Mouse (Mus musculus): Measurements from ENCODE around the gene Arhgap10. TPM values are rescaled to one million over a fixed set of nuclear protein-coding genes. Genes with fewer than 3 reads are reported as not detected.
"Not testable (repeated sequence)": the region's sequence is repeated elsewhere in the genome, so short reads cannot be mapped to it uniquely, and the experiment has no call there.

Gene Arhgap10
- total RNA-seq, 2 experiments from 2014 or later = 40.4 to 44.0 TPM

DNA sequence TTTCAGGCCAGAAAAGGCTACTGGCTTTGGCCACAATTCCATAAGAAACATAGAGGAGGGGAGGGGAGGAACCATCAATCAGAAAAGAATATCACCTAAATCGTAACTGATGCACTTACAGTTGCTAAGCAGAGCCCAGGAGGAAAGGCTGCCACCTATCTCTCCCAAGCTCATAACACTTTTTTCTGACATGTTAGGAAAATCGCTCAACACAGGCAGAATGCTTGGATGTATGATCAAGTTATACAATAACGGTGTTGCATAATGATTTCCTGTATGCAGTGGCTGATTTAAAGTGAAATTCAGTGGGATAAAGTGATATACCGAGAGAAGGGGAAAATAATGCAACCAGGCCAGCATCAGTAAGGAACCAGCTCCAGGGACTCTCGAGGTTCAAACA is 162.4 kb downstream of the Arhgap10 start:
- DNase-seq (ENCODE audit: low spot score in 2 of 2) = no peak

DNA sequence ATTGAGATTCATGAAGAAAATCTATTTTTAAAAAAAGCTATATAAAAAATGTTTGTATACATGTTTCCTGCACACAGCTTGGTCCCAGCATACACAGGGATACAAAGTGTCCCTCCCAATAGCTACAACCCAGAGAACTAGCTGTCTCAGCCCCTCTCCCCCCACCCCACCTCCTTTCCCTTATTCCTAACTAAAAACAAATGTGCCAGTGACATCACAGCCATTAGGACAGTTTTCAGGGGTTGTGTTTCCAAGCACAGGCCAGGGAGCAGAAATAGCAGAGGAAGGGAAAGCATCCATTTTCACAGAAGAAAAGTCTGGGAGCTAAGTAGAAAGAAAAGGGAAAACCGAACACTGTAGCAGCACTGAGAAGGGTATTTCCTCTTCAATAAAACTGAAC is 163.6 kb downstream of the Arhgap10 start:
- DNase-seq (ENCODE audit: low spot score in 2 of 2) = no peak

DNA sequence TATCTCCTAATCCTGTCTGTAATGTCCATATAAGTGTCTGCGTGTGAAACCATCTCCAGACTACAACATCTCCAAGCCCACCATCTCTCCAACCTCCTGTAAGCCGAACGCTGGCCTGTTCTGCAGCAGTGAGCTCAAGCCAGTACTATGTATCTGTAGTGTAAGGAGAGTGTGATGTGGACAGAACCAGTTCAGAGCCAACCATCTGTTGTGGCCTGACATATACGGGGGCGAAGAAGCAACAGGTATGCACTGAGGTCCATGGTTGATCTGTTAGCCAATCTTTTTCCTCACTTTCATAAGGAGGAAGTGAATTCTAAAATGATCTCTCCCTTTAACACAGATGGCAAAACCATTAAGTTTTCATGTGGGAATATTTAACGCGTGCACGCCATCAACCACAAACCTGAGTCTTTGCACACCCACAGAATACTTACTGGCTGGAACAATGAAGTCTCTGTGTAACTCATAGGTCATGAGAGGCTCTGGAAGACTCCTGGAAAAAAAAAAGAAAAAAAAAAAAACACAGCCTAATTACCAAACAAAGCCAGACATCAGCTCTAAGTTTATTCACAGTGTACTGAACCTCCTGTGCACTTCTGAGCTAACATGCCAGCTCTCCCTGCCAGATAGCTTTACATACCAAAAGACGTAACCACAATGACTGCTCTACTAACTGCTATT is 166.4 kb downstream of the Arhgap10 start:
- DNase-seq (ENCODE audit: low spot score in 2 of 2) = no peak

DNA sequence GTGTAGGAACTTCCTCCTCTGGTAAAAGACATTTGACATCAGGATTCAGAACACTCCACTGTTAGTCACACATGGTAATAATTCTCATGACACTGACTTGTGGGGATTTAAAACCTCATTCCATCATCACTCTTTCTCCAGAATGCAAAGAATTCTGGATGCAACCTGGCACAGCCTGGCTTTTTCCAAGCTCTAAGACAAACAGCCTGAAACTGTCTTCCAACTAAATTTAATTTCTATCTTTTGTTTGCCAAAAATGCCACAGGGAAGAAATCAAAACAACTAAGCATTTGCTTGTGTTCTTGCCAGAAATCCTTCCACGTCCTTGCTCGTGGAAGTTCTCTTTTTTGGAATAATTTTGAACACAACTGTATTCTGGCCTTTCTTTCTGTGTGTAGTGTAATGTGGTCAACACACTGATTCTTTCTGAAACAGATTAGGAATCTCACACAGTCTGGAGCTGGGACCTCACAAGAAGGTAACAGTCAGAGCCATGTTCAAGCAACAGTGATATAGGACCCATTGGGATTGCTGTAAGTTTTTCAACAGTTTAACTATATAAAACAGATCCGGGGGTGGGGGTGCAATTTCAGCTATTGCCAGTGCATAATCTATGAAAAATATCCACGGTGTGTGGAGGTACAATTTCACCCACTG is 167.5 kb downstream of the Arhgap10 start:
- no peak for DNase-seq (ENCODE audit: low spot score in 2 of 2)

DNA sequence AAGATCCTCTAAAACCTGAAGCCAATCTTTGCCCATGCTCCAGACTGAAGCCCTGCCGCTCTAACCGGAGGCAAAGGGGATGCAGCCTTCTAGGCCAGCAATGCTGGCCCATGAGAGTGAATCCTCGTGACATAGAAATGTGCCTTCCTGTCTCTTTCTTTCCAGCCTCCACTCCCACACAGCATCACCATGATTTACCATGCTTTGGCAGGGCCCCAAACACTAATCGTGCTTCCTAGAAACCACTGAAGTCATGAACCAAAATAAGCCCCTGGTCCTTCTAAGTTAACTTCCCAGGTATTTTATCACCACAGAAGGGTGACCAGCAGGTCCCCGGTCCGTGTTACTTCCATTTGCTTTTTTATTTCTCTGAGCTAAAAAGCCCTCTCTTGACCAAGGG is 173.8 kb downstream of the Arhgap10 start:
- DNase-seq (ENCODE audit: low spot score in 2 of 2) = no peak

DNA sequence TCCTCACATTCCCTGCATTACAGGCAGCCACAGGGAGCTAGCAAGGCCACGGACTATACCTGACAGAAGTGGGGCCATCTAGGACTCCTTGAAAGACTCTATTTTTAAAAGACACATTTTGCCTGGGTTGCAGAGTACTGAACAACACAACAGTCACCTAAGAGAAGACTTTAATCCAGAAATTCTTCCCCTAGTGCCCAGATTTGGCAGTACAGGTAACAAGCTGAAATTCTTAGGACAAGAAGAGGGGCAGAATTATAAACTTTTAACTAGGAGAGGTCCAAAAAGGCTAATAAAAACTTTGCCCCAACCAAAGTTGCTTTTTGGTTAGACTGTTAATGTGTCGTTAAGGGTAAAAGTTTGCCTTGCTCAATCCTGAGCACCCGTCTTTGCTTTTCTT is 174.4 kb downstream of the Arhgap10 start:
- no peak for DNase-seq (ENCODE audit: low spot score in 2 of 2)

DNA sequence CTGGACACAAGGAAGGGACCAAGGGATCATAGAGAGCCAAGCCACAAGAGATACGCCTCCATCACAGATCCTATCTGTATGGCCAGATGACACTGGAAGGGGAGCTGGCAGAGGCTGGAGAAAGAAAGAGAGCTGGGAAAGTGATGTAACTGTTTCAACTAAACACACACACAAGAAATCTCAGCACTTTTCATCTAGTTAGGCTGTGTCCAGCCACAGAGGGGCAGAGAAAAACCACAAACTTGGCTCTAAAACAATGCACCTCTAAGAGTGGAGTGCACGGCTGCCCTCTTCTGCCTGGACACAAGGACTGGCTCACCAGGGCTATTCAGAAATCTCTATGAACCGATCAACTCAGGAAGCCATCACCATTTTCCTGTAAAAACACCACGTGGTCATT is 175.6 kb downstream of the Arhgap10 start:
- no peak for DNase-seq (ENCODE audit: low spot score in 2 of 2)

DNA sequence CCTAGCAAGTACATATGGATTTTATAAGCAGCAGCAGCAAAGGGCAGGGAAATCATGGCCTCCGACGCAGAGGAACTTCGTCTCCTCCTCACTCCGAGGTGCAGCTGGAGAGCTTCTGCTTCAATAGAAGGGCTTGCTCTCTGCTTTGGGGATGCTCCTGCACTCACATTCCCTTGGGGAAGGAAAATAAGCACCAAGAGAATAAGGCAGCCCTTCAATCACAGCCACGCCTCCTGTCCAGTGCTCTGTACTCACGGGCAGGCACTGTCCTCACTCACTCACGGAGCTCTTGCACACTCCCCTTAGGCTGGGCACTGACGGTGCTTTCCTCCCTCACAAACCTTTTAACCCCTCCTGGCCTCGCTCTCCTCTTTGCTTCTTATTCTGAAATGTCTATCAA is 176.4 kb downstream of the Arhgap10 start:
- DNase-seq (ENCODE audit: low spot score in 2 of 2) = no peak

DNA sequence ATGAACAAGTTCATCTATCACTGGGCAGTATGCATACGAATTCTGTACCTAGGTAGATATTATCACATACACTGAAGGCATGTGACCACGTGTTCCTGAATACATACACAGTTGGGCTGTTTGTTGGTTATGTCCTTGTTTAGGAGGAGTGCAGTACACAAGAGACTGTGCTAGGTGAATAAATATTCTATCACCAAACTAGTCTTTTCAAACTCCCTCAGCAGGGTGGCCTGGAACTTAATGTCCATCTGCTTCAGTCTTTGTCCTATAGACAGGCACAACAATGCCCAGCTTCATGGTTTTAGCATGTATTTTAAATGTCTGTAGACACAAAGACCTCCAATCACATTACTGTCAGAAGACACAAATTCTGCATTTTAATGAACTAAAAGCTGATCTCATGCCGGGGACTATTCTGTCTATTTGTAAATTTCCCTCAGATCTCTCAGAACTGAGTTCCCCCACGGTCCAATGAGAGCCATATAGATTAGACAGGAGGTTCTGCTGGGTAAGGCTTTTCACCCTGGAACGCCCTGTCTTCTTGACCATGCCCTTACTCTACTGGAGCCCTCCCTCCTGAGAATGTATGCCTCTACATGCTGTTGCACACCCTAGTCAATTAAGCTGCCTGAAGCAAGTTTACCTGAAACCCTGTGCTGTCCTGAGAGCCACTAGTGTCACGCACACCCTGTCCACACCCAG is 177.6 kb downstream of the Arhgap10 start:
- no peak for DNase-seq (ENCODE audit: low spot score in 2 of 2)

DNA sequence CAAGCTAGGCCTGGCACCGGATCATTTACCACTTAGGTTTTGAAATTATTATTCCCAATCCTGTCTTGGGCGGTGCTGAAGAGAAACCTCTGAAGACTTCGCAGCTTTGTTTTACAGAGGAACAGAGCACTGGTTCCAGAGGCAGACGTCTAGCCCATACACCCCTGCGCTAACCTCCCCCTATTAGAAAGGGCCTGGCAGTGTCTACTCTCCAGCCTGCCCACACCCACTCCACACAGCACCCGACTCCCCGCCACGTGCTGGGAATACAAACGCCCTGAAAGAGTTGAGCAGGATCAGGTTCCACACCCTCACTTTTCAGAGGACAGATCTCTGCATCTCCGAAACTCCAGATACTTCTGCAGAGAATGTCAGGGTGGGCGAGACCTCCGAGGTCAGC is 180.5 kb downstream of the Arhgap10 start:
- no peak for DNase-seq (ENCODE audit: low spot score in 2 of 2)

DNA sequence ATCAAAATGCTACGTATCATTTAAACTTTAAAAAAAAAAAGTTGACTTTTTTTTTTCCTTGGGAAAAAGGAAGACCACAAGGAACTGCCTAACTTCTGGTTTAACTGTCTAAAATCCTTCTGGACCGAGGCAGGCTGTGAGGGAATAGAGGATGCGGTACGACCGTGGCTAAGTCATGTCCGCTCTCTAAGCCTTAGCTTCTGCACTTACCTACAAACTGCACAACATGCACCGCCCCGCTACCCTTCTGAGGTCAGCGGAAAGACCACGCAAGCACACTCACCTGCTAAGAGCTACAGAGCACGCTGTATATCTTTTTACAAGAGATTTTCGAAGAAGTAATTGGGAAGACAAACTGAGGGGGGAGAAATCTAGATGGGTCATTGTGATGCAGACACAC is 186.6 kb downstream of the Arhgap10 start:
- DNase-seq (ENCODE audit: low spot score in 2 of 2) = no peak

DNA sequence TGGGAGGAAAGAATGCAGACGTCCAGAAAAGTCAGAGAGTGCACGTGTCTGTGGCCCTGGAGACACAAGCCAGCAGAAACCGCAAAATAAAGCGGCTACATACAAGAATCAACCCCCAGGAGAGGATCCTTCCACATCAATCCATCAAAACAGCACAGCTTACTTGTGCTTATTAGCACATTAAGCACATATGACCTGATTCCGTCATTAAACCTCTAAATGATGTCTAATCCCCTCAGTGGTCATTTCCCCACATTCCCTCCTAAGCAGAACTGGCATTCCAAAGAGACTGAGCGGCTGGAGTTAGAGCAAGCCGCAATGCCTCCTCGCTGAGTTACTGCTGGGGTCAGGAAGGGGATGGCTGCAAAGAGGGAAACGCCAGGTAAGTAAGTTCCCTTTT is 187.4 kb downstream of the Arhgap10 start:
- DNase-seq (ENCODE audit: low spot score in 2 of 2) = no peak

DNA sequence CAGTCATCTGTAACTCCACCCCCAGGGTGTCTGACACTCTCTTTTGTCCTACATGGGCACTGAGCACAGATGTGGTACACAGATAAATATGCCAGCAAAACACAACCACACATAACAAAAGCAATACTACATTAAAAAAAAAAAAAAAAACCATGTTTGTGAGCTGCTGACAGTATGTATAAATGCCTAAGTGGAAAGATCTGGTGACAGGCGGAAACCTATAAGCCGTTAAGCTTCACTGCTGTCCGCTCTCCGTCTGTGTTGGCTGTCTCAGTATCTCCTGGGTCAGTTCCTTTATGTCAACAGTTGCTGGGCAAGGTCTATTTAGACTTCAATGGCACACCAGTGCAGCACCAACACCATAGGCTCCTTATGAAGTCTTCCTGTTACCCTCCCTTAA is 188.0 kb downstream of the Arhgap10 start:
- no peak for DNase-seq (ENCODE audit: low spot score in 2 of 2)

DNA sequence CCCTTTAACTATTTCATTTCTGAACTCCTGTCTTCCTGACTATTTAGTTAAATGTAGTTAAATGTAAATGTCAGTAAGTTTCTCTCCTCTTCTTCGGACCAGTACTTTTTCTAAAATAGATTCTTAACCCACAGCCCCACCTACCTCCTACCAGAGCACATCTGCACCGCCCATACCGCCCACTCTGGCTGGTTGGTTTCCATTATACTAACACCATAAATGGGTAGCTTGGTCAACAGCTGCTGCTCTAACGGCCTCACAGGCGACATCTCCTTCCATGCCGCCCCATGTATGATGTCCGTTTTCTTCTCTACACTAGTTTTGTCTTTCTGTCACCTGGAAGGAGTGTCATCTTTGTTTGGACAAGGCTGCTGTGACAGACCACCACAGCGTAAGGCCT is 189.3 kb downstream of the Arhgap10 start:
- DNase-seq (ENCODE audit: low spot score in 2 of 2) = no peak

DNA sequence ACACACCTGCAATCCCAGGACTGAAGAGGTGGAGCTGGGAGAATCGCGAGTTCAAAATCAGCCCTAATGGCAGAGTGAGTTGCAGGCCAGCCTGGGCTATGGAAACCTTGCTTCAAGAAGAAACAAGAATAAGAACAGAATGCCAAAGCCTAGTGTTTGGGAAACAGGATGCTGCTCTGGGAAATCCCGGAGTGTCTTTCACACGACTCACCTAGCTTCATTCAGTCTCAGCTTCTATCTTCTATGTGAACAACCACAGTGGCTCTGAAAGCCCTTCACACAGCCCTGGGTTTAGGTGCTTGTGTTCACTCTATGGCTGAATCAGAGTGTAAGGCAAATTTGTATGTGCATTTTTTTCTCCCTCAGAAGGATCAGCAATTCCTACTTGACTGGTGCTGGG is 190.4 kb downstream of the Arhgap10 start:
- DNase-seq (ENCODE audit: low spot score in 2 of 2) = no peak

DNA sequence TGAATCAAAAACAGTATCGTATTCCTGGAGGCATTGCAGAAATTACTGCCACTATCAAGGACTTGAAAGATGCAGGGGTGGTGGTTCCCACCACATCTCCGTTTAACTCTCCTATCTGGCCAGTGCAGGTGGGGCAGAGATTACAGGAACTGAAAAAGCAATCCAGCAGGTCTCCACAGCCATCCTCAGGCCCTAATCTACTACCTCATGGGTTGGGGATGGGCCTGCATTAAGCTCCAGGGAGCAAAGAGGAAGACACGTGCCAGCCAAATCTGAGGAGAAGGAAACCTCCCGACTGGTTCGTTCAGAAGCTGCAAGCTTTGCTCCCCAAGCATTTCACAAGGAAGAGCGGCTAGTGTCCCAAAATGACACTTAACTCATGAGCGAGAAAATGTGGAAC is 195.0 kb downstream of the Arhgap10 start:
- not testable (repeated sequence) for DNase-seq (ENCODE audit: low spot score in 2 of 2)

DNA sequence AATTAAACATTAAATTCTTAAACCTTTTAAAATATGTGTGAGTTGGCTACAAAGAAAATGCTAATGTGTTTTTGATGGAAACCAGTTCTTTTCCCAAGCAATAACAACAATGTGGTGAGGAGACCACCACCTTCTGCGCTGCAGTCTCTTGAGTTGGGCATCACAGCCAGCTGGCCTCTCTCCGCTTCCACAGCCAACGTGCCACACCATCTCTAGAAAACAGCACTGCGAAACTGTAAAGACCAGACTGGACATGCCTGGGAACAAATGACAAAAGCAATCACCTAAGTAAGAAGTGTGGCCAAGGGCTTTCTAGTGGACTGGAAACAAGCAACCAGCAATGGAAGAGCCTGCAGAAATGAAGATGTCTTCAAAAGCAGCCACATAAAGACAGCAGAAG is 195.9 kb downstream of the Arhgap10 start:
- no peak for DNase-seq (ENCODE audit: low spot score in 2 of 2)

DNA sequence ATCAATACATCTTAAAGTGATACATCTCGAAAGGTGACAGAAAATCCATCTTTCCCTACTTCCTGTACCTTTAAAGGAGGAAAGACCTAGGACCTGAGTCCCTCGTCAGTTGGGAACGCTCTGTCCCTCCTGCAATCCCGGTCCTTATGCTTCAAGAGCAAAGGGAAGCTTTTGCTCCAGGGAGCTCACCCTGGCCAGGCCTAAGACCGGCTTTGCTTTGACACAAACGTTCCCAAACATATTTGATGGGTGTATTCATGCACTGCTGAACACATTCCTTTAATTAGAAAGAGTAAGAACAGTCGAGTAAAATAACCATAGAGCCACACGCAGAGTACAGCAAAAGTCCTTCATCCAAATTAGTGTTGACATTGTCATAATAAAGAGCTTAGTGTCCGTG is 199.2 kb downstream of the Arhgap10 start:
- DNase-seq (ENCODE audit: low spot score in 2 of 2) = no peak

DNA sequence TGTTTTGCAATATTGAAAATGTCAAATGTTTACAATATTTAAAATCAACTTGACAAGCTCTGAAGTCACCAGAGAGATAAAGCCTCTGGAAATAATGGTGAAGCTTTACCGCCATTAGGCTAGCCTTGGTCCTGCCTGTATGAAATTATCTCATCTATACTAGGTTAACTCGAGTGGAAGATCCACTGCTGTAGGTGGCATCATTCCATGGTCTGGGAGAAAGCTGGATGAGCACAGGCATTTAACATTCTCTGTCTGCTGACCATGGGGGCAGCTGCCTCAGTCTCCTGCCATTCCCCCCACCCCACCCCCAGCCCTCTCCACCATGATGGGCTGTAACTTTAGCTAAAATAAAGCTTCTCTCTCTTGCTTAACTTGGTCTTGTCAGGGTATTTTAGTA is 200.0 kb downstream of the Arhgap10 start:
- no peak for DNase-seq (ENCODE audit: low spot score in 2 of 2)

DNA sequence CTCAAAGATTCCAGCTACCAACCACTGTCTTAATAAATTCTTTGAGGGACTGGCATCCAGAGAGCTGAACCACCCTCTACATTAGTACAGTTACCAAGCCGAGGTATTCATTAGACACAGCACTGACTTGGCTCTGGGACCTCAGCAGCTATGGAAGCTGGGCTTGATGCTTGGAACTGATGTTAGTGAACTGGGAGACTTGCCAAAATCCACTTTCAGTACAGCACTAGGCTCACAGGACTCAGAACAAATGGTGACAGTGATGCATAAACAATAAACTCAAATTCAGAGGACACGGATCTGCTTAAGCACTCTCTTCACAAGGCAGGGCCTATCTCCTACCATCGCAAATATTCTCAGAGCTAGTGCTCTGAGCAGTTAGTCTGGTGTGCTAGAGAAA is 204.8 kb downstream of the Arhgap10 start:
- no peak for DNase-seq (ENCODE audit: low spot score in 2 of 2)

DNA sequence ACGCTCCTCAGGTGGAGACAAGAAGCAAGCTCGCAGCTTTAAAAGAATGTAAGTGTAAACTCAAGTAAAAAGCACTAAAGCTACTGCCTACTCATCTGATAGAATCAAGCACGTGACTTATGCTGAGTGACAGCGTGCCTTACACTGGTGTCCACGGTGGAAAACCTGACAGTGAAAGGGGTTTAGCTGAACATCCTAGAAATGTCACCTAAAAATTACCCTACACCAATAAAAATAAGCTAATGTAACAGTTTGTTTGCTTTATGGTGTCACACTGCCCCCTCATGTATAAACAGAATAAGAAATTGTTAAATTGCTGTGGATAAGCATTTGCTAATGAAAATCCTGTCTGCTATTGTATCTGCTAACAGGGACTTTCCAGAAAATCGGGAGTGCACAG is 206.0 kb downstream of the Arhgap10 start:
- DNase-seq (ENCODE audit: low spot score in 2 of 2) = no peak

DNA sequence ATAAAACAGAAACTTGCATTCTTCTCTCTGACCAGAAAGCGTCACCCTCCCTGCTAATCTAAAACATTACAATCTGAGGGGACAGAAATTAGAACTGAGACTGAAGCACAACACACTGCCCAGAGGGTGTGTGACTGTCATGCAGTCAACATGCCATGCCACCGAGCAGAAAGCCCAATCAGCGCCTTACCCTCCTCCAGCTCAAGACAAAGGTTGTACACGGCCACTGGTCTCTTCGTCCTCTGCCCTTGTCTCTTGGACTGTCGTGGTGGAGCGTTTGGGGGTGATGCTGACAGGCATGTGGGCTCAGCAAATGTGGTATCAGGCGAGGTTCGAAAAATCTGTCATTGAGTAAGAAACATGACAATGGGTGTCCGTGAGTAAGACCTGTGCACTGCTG is 207.2 kb downstream of the Arhgap10 start:
- DNase-seq (ENCODE audit: low spot score in 2 of 2) = no peak

DNA sequence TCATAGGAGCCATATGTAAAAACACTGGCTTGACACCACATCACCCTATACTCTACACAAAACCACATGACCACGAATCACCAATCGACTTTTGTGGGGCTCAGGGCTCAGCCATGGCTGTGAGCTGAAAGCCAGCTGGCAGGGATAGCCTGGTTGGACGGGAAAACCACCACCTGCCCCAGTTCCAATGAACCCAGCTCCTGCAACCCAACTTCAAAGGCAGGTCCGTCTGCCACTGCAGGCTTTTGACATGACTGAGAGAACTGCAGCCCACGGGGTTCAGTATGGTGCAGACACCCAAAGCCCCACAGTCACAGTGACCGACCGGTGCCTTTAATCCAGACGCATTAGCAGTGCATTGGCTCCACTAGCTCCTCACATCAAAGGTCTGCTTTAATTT is 207.7 kb downstream of the Arhgap10 start:
- DNase-seq (ENCODE audit: low spot score in 2 of 2) = no peak

Measured in left cerebral cortex, adult 18-20 months (tissue).